Mouse (Mus musculus): ENCODE measurements around the gene Mymx.

DNA sequence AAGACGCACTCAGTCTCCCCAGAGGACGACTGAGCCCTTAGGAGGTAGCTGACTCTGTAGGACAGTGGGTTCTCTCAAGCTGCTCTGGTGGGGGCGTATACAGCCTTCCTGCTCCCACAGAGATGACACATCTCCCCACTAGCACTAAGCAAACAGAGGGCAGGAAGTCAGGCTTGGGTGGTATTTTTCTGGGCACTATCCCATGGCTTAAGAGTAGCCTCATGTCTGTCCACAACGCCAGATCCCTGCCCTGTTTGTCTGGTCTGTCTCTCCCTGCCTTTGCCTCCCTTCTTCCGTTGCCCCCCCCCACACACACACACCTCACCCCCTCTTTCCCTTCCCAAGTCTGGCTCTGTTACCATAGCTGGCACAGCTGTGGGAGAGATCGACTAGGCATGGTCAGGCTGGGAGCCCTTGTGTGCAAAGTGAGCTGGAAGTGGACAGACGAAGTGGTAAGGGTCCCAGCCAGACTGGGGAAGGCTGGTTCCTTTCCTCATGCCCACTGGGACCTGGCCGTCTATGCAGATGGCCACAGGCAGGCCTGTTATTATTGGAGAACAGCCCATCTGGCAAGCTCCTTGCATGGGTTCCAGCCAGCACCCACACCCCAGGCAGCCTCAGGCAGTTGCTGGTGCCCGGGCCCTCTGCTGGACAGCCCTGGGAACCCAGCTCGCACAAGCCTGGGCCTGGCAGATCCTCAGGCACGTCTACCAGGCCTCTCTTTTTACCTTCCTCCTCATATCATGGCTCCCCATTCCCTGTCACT, 5.1 kb downstream of the Mymx start:
- TF ChIP-seq CTCF (IDR thresholded peaks at IDR 0.05; ENCODE audit: low read depth, low read length), result peak; percentile 30
- TF ChIP-seq TAL1 (conservative IDR thresholded peaks at IDR 0.05; ENCODE audit: low read depth, low read length), result no peak
- TF ChIP-seq GATA1 (IDR thresholded peaks at IDR 0.05; ENCODE audit: borderline replicate concordance, low read length), result no peak
- TF ChIP-seq POLR2AphosphoS5 (IDR thresholded peaks at IDR 0.05; ENCODE audit: insufficient replicate concordance, low read depth, low read length), result no peak

Measured in G1E (cell line).